Mouse (Mus musculus) liver, adult 2 months (tissue): Measurements from ENCODE around the gene Cd180.
"Not testable (repeated sequence)": the region's sequence is repeated elsewhere in the genome, so short reads cannot be mapped to it uniquely, and the experiment has no call there.

Source experiments
- CTCF ChIP-seq: fragments of 200-500 bp; IDR thresholded peaks from 2 replicates; pipeline ENCODE4 v1.5.1; 2011; ENCODE audit warnings: low read depth, low read length, control low read depth
- POLR2A ChIP-seq: fragments of 200-500 bp; IDR thresholded peaks from 2 replicates; pipeline ENCODE4 v1.6.1; 2011; ENCODE audit warnings: low read length, control low read depth; ENCODE audit not compliant: insufficient read depth; ENCODE audit errors: extremely low read depth

DNA sequence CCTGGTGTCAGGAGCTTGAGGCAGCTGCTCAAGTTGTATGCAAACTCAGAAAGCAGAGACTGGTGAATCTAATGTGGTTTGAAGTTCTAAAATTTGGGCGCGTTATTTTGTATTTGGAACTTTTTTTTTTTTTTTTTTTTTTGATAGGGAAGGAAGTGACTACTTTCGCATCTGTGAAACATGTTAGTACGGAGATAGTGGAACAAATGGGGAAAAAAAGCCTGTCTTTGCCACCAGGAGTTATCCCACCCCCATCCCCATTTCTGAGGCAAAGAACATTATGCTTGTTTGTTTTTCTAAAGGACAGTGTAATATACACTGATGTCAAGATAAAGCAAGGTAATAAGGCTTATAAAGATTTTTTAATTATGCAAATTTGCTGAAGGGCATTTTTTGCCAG, 15.8 kb upstream of the Cd180 start:
- TF ChIP-seq POLR2A, CTCF: not testable (repeated sequence)
